Mouse (Mus musculus) ES-E14 (cell line): ENCODE results near the gene Sik3. TPM values are rescaled to one million over a fixed set of nuclear protein-coding genes. Genes with fewer than 3 reads are reported as not detected.

Source experiments
- DNase-seq: peaks from one replicate; pipeline ENCODE4 v3.0.0-alpha.2; 2013; ENCODE audit warnings: low read depth, low spot score
- H3K27ac ChIP-seq: 2 replicates; pipeline ENCODE4 v1.5.1; 2012; ENCODE audit warnings: low read depth, mild to moderate bottlenecking, low read length, moderate library complexity, mixed read lengths; ENCODE audit not compliant: poor library complexity, insufficient read depth, severe bottlenecking
- H3K36me3 ChIP-seq: 2 replicates; pipeline ENCODE4 v1.6.1; 2012; ENCODE audit warnings: mild to moderate bottlenecking, low read length, moderate library complexity, mixed read lengths; ENCODE audit not compliant: control insufficient read depth, poor library complexity, insufficient read depth, severe bottlenecking
- H3K4me1 ChIP-seq, 2 experiments: fragments of 150-350 bp in 1 of 2; sonication (generic) in 1 of 2; 2 replicates each; pipeline ENCODE4 v1.6.1; 2012; ENCODE audit warnings: low read length in 2 of 2, mild to moderate bottlenecking in 1 of 2, mixed read lengths in 1 of 2; ENCODE audit not compliant: control insufficient read depth in 2 of 2, insufficient read depth in 2 of 2, poor library complexity in 1 of 2
- H3K4me3 ChIP-seq, 2 experiments: fragments of 150-350 bp in 1 of 2; sonication (generic) in 1 of 2; 2 replicates each; pipeline ENCODE4 v1.5.1; 2012; ENCODE audit warnings: low read length in 2 of 2, low read depth in 1 of 2, mild to moderate bottlenecking in 1 of 2, mixed read lengths in 1 of 2; ENCODE audit not compliant: insufficient read depth in 1 of 2, poor library complexity in 1 of 2, severe bottlenecking in 1 of 2
- H3K9ac ChIP-seq: 2 replicates; pipeline ENCODE4 v1.6.1; 2012; ENCODE audit warnings: low read depth, mild to moderate bottlenecking, low read length, mixed read lengths; ENCODE audit not compliant: poor library complexity, insufficient read depth, severe bottlenecking
- H3K9me3 ChIP-seq: fragments of 150-350 bp; sonication (generic); 2 replicates; pipeline ENCODE4 v1.6.1; 2012; ENCODE audit warnings: low read depth, mild to moderate bottlenecking, low read length; ENCODE audit not compliant: control insufficient read depth, insufficient read depth
- CHD2 ChIP-seq: IDR thresholded peaks from 2 replicates; pipeline ENCODE4 v1.6.1; 2014; ENCODE audit warnings: mild to moderate bottlenecking, low read depth, low read length, inconsistent platforms
- HCFC1 ChIP-seq: IDR thresholded peaks from 2 replicates; pipeline ENCODE4 v1.6.1; 2012; ENCODE audit warnings: low read length, inconsistent platforms, borderline replicate concordance; ENCODE audit not compliant: insufficient read depth
- MAFK ChIP-seq: IDR thresholded peaks from 2 replicates; pipeline ENCODE4 v1.6.1; 2014; ENCODE audit warnings: mild to moderate bottlenecking, low read depth, low read length, inconsistent platforms; ENCODE audit not compliant: insufficient read depth
- ZC3H11A ChIP-seq: IDR thresholded peaks from 2 replicates; pipeline ENCODE4 v1.6.1; 2012; ENCODE audit warnings: low read depth, mild to moderate bottlenecking, inconsistent platforms, low read length, borderline replicate concordance
- ZNF384 ChIP-seq: IDR thresholded peaks from 2 replicates; pipeline ENCODE4 v1.6.1; 2012; ENCODE audit warnings: low read depth, low read length, inconsistent platforms
- in situ Hi-C, 2 experiments: fragments of 600-800 bp; cut with MboI; formaldehyde crosslinking; loops; one replicate each; pipeline ENCODE4 v1.15.1; 2025; ENCODE audit warnings: low sequenced_read_pairs in 2 of 2, inconsistent platforms in 1 of 2; ENCODE audit not compliant: unreplicated experiment in 2 of 2
- total RNA-seq: library from RNA; depleted of rRNA; stranded (reverse); fragments of 300-350 nt; gene quantifications from 2 replicates; pipeline ENCODE4 v1.2.3, GENCODE M21; 2012

Sik3 gene
- total RNA-seq, 1 experiment, result 18.9 TPM

- in situ Hi-C loops, result loop anchor here in 1 of 2 experiments (10.0 kb wide), 2 partner anchors 175 to 305 kb away; partner anchors contain the start of gene 4931429L15Rik
- no peaks in the 10 kb centered on the region for H3K36me3 ChIP-seq
- peaks cover 2 to 13% of the 10 kb centered on the region in 2 experiments; a peak in 3 of 4 replicates for H3K4me1 ChIP-seq
- no peak for DNase-seq
- no peak overlapping the region for H3K4me3 ChIP-seq
- H3K9me3 ChIP-seq, result no peaks in the 10 kb centered on the region
- no peak overlapping the region for H3K9ac ChIP-seq
- TF ChIP-seq CHD2 (no peak), HCFC1 (no peak), ZC3H11A (no peak), MAFK (no peak), ZNF384 (no peak)
- no peak overlapping the region; the same call in 1 of the 2 replicates for H3K27ac ChIP-seq
Observed at GRCm38 (mm10) chr9:46009669-46009983, 3.0 kb upstream of the Sik3 start.

DNA sequence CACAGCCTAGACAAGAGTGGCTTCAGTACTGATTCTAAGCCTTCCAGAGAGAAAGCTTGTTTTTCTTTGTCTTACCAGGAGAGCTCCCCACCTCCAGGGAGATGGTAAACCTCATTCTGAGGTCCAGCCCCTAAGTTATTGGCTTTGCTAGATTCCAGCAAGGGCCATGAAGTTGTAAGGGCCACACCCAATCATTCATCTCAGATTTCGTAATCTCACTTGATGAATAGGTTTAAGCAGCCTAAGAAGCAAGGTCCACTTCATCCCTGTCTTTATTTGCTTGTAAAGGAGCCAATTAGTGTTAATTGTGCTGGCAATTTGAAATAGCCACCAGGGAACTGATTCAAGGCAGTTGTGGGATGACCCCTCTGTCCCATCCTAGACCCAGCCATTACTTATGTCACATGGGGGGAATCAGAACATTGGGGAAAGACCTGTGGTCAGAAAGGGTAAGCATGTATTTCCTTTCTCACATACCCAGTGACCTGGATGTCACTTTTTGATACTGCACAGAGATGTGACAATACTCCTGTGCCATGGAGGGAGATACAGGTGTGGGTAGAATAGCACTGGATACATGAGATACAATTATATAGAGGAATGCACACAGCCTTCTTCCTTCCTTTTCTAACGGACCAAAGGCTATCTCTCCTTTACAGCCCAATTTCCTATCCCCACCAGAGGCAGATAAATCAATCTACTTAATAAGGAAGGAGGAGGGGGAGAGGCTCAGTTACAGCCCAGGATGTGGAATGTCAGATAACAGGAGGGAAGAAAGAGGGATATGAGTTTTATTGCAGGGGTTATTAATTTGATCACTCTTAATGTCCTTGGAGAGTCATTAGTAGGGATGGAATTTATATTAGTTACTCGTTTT lies 1.3 kb upstream of the Sik3 start:
- no peak overlapping the region for H3K27ac ChIP-seq
- H3K4me3 ChIP-seq, result peak overlapping the region in 1 of 2 experiments; percentile 98; a peak in 1 of 4 replicates

DNA sequence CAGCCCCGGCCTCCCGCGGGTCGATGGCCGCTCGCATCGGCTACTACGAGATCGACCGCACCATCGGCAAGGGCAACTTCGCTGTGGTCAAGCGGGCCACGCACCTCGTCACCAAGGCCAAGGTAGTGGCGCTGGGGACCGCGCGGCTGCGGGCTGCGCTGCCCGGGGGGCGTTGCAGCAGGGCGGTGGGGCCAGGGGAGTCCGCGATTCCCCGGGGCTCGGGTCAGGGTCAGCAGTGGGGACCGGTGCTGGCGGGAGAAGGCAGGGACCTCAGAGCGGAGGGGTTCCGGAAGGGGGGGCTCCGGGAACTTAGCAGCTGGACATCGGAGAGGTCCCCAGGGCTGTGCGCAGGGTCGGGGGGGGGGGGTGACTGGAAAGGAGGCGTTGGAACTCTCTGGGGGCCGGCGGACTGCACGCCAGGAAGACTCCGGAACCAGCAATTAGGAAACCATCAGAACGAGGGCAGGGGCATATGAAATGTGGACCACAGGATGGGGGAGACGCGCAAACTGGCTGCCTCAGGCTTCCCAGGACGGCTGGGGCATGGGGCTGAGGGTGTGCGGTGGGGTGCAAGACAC lies 478 bp downstream of the Sik3 start:
- Histone ChIP-seq H3K4me1 (peaks cover 4 to 18% of the 10 kb centered on the region in 2 experiments; a peak in 3 of 4 replicates), H3K27ac (peak overlapping the region; percentile 45; the same call in 1 of the 2 replicates)

More for the DNA sequence above, 1.3 kb upstream of the Sik3 start:
- in situ Hi-C loops, result no loop called here
- no peak for DNase-seq
- Histone ChIP-seq H3K36me3 (no peaks in the 10 kb centered on the region), H3K4me1 (peaks cover 2 to 15% of the 10 kb centered on the region in 2 experiments; a peak in 3 of 4 replicates), H3K9ac (no peak overlapping the region), H3K9me3 (no peaks in the 10 kb centered on the region)
- TF ChIP-seq MAFK, result no peak

DNA sequence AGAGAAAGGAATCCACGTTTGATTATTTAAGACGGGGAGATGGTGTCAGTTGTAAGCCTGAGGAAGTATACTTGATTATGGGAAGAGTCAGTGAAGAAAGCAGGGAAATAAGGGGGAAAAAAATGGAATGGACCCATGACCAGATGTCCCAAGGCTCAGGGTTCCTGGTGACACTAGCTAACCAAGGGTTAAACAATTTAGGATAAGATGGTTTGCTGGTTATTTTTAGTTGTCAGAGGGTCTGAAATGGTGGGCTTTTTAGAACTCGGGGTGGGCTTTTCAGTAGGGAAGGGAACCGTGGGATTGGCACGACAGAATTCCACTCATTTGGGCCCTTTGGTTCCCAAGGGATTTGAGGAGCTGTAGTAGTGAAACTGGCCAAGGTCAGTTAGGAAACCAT lies 996 bp downstream of the Sik3 start:
- peaks cover 4 to 16% of the 10 kb centered on the region in 2 experiments; a peak in 3 of 4 replicates for H3K4me1 ChIP-seq
- no peak overlapping the region for H3K27ac ChIP-seq

More for the DNA sequence above, 478 bp downstream of the Sik3 start:
- DNase-seq, result no peak
- peak overlapping the region; percentile 91 for H3K9ac ChIP-seq
- peak overlapping the region; percentile 83 to 98 for H3K4me3 ChIP-seq
- in situ Hi-C loops, result no loop called here
- no peak for TF ChIP-seq CHD2
- TF ChIP-seq ZNF384, result no peak
- no peak for TF ChIP-seq ZC3H11A
- no peak for TF ChIP-seq MAFK
- no peak for TF ChIP-seq HCFC1
- no peaks in the 10 kb centered on the region for H3K9me3 ChIP-seq
- H3K36me3 ChIP-seq, result no peaks in the 10 kb centered on the region

More for the DNA sequence above, 996 bp downstream of the Sik3 start:
- in situ Hi-C loops, result no loop called here
- H3K9me3 ChIP-seq, result no peaks in the 10 kb centered on the region
- H3K9ac ChIP-seq, result peak overlapping the region; percentile 91
- H3K4me3 ChIP-seq, result peak overlapping the region; percentile 83 to 98
- DNase-seq, result no peak
- H3K36me3 ChIP-seq, result no peaks in the 10 kb centered on the region; the same call in 1 of the 2 replicates
- TF ChIP-seq MAFK (no peak), ZNF384 (no peak), HCFC1 (no peak), CHD2 (no peak), ZC3H11A (no peak)
